Mouse (Mus musculus): Measurements from ENCODE around the gene Snrk.

Snrk gene

GRCm38 (mm10) chr9:122180105-122180504, 63.0 kb downstream of the Snrk start:
- DNase-seq (ENCODE audit: low spot score in 2 of 2): no peak

DNA sequence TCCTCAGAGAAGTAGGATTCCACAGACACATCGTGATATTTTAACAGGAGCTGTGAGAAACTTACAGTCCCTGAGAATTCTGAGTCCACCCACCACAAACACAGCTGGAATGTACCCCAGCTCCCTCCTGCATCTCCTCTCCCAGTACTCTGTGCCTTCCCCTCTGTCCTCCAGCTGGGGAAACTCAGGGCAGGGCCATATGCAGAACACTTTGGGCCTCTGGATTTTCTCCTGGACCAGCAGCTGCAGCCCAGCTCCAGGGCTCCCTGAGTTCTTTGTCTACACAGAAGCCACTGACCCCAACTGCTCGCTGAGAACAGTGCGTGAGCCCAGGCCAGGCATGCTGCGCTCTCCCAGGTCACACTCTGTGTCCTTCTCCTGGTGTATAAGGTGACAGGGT, 66.0 kb downstream of the Snrk start:
- no peak for DNase-seq (ENCODE audit: low spot score in 2 of 2)

DNA sequence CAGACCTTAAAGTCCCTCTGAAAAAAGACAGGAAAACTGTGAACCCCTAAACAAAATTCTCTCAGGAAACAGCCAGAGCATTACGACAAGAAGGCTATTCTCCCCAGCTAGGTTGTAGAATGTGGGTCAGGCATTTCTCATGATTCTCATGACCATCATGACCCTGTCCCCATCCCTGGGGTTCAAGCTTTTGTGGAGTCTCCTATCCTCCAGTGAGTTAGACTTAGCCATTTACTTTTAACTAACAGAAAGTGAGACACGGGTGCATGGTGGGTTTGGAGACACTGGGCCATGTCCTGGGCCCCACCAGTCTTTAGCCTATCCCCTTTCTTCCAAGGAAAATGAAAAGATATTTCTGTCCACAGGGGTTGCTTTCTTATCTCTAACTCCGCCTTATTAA, 67.3 kb downstream of the Snrk start:
- DNase-seq (ENCODE audit: low spot score in 2 of 2): no peak

- peak; percentile 59 to 65 for DNase-seq (ENCODE audit: low spot score in 2 of 2)
Measured at GRCm38 (mm10) chr9:122185061-122185460, 68.0 kb downstream of the Snrk start.

GRCm38 (mm10) chr9:122185953-122186352, 68.9 kb downstream of the Snrk start:
- no peak for DNase-seq (ENCODE audit: low spot score in 2 of 2)

- DNase-seq (ENCODE audit: low spot score in 2 of 2): no peak
Measured at GRCm38 (mm10) chr9:122186643-122187226, 69.7 kb downstream of the Snrk start.

- DNase-seq (ENCODE audit: low spot score in 2 of 2): no peak
Measured at GRCm38 (mm10) chr9:122187451-122187921, 70.4 kb downstream of the Snrk start.

GRCm38 (mm10) chr9:122188724-122189123, 71.7 kb downstream of the Snrk start:
- DNase-seq (ENCODE audit: low spot score in 2 of 2): peak; percentile 39 to 49

- DNase-seq (ENCODE audit: low spot score in 2 of 2): no peak
Measured at GRCm38 (mm10) chr9:122193361-122193760, 76.3 kb downstream of the Snrk start.

- no peak for DNase-seq (ENCODE audit: low spot score in 2 of 2)
Measured at GRCm38 (mm10) chr9:122193823-122194222, 76.8 kb downstream of the Snrk start.

DNA sequence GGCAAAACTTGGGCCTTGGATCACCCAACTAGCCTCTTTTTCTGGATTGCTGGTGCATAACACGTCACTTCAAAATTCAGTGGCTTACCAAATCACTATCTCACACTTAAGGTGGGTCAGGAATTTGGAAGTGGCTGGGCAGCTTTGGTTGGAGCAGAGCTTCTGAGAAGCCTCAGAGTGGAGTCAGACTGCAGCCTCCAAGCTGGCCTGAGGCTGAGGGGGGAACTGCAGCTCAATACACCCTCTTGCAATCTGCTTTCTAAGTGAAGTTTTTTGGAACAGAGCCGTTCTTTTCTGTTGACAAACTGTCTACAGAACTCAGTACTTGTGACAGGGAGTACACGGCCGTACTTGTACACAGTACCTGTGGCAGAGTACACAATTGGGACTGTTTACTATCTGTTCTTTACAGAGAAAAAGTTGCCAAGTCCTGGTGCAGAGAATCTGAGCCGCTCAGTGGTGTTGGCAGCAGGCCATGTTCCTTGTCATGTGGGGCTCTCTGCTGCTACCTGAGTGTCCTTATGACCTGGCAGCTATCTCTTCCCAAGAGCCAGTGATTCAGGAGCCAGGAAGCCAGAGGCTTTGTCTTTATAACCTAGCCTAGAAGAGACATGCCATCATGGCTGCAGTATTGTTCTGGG, 78.1 kb downstream of the Snrk start:
- no peak for DNase-seq (ENCODE audit: low spot score in 2 of 2)

- no peak for DNase-seq (ENCODE audit: low spot score in 2 of 2)
Measured at GRCm38 (mm10) chr9:122197021-122197420, 80.0 kb downstream of the Snrk start.

- no peak for DNase-seq (ENCODE audit: low spot score in 2 of 2)
Measured at GRCm38 (mm10) chr9:122198621-122199020, 81.6 kb downstream of the Snrk start.

DNA sequence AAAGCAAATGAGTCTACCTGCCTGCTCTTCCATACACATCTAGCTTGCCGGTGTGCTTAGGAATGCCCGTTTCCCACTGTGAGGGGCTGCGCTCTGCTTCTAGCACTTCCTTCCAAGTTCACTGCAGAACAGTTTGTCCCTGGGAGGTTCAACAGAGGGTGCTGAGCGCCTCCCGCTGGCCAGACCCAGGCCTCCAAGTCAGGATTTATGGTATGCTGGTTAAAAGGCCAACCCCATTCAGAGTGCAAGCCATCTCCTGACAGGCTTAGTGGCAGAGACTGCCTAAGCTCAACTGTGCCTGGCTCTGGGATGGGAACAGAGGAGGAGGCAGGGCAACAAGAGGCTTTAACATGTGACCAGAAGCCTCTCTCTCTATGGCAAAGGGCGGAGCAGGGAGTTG, 82.2 kb downstream of the Snrk start:
- DNase-seq (ENCODE audit: low spot score in 2 of 2): peak; percentile 18 to 31

DNA sequence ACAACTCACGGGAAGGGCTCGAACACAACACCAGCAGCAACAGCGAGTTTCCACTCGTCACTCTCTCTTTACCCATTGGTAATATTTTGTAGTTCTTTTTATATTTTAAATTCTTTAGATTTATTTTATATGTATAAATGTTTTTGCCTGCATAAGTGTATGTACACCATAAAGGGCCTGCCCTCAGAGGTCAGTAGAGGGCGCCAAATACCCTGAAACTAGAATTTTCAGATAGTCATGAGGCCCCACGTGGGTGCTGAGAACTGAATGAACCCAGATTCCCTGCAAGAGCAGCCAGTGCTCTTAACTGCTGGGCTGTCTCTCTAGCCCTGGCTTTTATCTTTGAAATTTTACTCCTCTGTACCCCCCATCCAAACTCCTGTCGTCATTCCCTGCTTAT, 87.4 kb downstream of the Snrk start:
- DNase-seq (ENCODE audit: low spot score in 2 of 2): no peak

GRCm38 (mm10) chr9:122205543-122206200, 88.6 kb downstream of the Snrk start:
- DNase-seq (ENCODE audit: low spot score in 2 of 2): no peak

GRCm38 (mm10) chr9:122208311-122208710, 91.2 kb downstream of the Snrk start:
- DNase-seq (ENCODE audit: low spot score in 2 of 2): no peak

GRCm38 (mm10) chr9:122215118-122215517, 98.1 kb downstream of the Snrk start:
- DNase-seq (ENCODE audit: low spot score in 2 of 2): no peak

DNA sequence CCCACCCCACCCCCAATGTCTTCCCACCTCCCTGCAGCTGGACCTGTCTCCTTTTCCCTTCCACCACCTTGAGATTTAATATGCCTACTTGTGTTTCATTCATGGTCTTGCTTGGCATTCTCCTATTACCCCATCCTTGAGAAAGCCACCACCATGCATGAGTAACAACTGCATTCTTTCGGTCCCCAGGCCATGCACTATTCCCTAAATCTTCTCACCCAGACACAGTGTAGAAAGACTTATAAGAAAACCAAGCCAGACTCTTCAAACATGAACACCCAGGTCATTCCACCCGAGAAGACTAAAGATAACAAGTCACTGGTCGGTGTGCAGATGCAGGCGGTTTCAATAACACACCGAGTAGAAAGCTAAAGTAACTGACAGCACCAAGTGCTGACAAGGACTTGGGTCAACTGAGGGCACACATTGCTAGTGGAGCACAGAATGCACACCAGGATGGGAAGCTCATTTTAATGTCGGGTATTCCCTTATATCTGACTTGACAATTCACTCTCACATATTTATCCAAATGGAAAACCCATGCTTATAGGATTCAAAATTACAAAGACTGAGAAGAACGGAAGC, 100.0 kb downstream of the Snrk start:
- no peak for DNase-seq (ENCODE audit: low spot score in 2 of 2)
